Mouse (Mus musculus) skeletal muscle tissue, adult 2 months (tissue): ENCODE data around the gene Ctbp2.

Experiments used
- DNase-seq: peaks from one replicate; pipeline ENCODE4 v3.0.0-alpha.2; 2012; ENCODE audit warnings: low read depth, low spot score

The Ctbp2 gene

DNA sequence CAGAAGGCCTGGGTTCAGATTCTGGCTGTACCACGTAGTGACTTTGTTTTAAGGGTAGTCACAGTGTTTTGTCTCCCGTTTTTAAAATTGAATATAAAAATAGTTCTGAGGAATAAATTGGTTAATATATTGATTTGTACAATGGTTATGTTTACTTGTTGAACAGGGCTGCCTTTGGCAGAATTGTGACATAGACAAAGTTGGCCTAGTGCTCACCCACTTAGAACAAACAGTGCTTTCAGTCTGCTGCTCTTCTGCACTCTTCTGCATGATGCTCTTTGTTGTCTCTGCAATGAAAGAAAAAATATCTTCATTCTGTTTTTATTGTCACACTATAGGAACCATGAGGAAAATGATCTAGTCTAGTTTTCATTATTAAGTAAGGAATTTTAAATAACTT is 185.0 kb downstream of the Ctbp2 start:
- DNase-seq = no peak
